Mouse (Mus musculus) kidney, adult 2 months (tissue): ENCODE data around the gene Adgrl1.

Source experiments
- CTCF ChIP-seq: fragments of 200-500 bp; conservative IDR thresholded peaks from 2 replicates; pipeline ENCODE4 v1.5.1; 2011; ENCODE audit warnings: low read depth, mild to moderate bottlenecking, control low read depth, low read length, moderate library complexity, mixed read lengths; ENCODE audit not compliant: insufficient read depth, insufficient read length
- POLR2A ChIP-seq: fragments of 200-500 bp; IDR thresholded peaks from one replicate; pipeline ENCODE4 v1.6.1; 2011; ENCODE audit warnings: low read depth, low read length, control low read depth

DNA sequence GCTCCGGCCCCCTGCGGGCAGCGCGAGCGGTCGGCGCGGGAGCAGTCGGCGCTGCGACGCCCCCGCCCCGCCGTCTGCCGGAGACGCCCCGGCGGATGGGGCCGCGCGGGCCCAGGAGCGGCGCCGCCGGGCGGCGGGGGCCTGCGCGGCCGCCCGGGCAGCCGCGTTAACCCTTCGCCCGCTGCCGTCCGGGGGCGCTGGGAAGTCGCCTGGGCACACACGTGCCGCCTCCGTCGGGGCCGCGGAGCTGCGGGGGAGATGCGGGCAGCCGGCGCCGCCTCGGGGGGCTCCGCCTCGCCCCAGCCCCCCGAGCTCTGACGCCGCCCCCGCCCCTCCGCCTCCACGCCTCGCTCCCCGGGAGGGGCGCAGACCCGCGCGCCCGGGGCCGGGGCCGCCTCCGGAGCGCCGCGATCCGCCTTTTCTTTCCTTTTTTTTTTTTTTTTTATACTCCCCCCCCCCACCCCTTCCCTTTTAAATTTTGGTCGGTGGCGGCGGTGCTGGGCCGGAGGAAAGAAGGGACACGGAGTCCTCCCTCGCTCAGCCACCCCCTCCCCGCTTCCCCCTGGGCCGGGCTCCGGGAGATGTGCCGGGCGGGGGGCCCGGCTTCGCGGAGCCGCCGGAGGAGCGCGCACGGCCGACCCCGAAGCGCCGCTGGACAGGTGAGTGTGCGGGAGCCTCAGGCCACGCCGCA is 506 bp downstream of the Adgrl1 start:
- TF ChIP-seq CTCF (no peak), POLR2A (no peak)
